Mouse (Mus musculus) testis, postnatal 10 days (tissue): ENCODE data around the gene Keg1.
"Not testable (repeated sequence)": the region's sequence is repeated elsewhere in the genome, so short reads cannot be mapped to it uniquely, and the experiment has no call there.

Source experiments
- DNase-seq: peaks from one replicate; pipeline ENCODE4 v3.0.0; 2021; ENCODE audit warnings: low spot score

Keg1 gene

GRCm38 (mm10) chr19:12695590-12695989 is at the start of gene Keg1:
Gene Keg1 (plus strand): TSS chr19:12695786.
- no peak for DNase-seq

GRCm38 (mm10) chr19:12649511-12649910 is 46.1 kb upstream of the Keg1 start:
- DNase-seq, result no peak

GRCm38 (mm10) chr19:12666156-12666555 is 29.4 kb upstream of the Keg1 start:
- DNase-seq, result no peak

GRCm38 (mm10) chr19:12668601-12669000 is 27.0 kb upstream of the Keg1 start:
- not testable (repeated sequence) for DNase-seq

GRCm38 (mm10) chr19:12670139-12670538 is 25.4 kb upstream of the Keg1 start, which contains the start of gene Olfr1442:
Gene Olfr1442 (plus strand): TSS chr19:12670439.
- DNase-seq, result no peak

- DNase-seq, result no peak
Measured at GRCm38 (mm10) chr19:12671051-12671450, 24.5 kb upstream of the Keg1 start.

- no peak for DNase-seq
Measured at GRCm38 (mm10) chr19:12677812-12678211, 17.8 kb upstream of the Keg1 start, which contains the start of gene Olfr1443. Gene Olfr1443 (plus strand): TSS chr19:12678112.

GRCm38 (mm10) chr19:12684638-12685037 is 10.9 kb upstream of the Keg1 start:
- DNase-seq, result no peak

GRCm38 (mm10) chr19:12685231-12685630 is 10.4 kb upstream of the Keg1 start:
- no peak for DNase-seq

GRCm38 (mm10) chr19:12696221-12696620 is 635 bp downstream of the Keg1 start:
- no peak for DNase-seq

- DNase-seq, result no peak
Measured at GRCm38 (mm10) chr19:12708458-12708857, 12.9 kb downstream of the Keg1 start.

GRCm38 (mm10) chr19:12708986-12709385 is 13.4 kb downstream of the Keg1 start:
- no peak for DNase-seq

GRCm38 (mm10) chr19:12719189-12719588 is 23.6 kb downstream of the Keg1 start:
- no peak for DNase-seq

- no peak for DNase-seq
Measured at GRCm38 (mm10) chr19:12720463-12720862, 24.9 kb downstream of the Keg1 start.

- not testable (repeated sequence) for DNase-seq
Measured at GRCm38 (mm10) chr19:12720919-12721318, 25.3 kb downstream of the Keg1 start.

- DNase-seq, result not testable (repeated sequence)
Measured at GRCm38 (mm10) chr19:12721596-12721995, 26.0 kb downstream of the Keg1 start.

GRCm38 (mm10) chr19:12722308-12722707 is 26.7 kb downstream of the Keg1 start:
- DNase-seq, result peak; percentile 69

GRCm38 (mm10) chr19:12725851-12726250 is 30.3 kb downstream of the Keg1 start:
- no peak for DNase-seq

- DNase-seq, result no peak
Measured at GRCm38 (mm10) chr19:12731036-12731435, 35.5 kb downstream of the Keg1 start.

GRCm38 (mm10) chr19:12731950-12732349 is 36.4 kb downstream of the Keg1 start:
- DNase-seq, result no peak

- no peak for DNase-seq
Measured at GRCm38 (mm10) chr19:12756286-12756685, 60.7 kb downstream of the Keg1 start.

GRCm38 (mm10) chr19:12758936-12759478 is 63.4 kb downstream of the Keg1 start:
- DNase-seq, result no peak

GRCm38 (mm10) chr19:12759656-12760055 is 64.1 kb downstream of the Keg1 start:
- no peak for DNase-seq
